Mouse (Mus musculus): ENCODE measurements around the gene Rnf130. TPM values are rescaled to one million over a fixed set of nuclear protein-coding genes. Genes with fewer than 3 reads are reported as not detected.

The Rnf130 gene
- polyA plus RNA-seq, 1 experiment from 2014 or later: 92.3 TPM

DNA sequence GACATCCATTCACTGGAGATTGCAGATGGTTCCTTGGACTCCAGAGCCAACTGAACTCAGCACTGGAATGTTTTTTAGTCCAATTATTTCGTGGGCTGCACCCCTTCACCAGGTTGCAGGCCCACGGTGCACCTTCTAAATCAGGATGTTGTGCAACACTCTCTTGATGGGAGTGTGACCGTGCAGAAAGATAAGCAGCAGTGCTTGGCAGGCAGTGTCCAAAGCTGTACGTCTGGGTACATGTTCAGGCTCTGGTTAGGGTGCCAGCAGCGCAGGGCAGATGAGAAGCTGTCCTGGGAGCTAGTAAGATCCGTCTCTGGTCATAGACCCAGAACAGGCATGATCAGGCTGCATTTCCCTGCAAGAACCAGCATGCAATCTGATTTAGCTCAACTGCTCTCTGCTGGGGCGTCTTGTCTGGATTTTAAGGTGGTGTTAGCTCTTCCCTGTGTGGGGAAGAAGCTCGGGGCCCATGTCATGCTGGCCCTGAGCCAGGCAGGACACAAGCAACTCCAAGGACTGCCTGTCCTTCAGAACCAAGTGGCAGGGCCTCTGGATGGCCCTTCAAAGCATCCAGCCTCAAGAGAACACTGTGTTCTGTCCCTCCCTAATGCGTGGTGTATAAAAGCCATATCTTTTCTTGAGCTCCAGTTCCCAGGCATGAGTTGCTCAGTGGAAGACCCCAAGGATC, 122.3 kb downstream of the Rnf130 start:
- Histone ChIP-seq H3K9ac (ENCODE audit: low read length) (no peak overlapping the region), H3K9me3 (ENCODE audit: control insufficient read depth, low read length) (no peaks in the 10 kb centered on the region), H3K4me3 (ENCODE audit: low read depth, low read length) (no peak overlapping the region), H3K27me3 (ENCODE audit: control insufficient read depth, insufficient read depth, low read length) (no peaks in the 10 kb centered on the region), H3K4me2 (ENCODE audit: low read depth, low read length, severe bottlenecking) (no peak overlapping the region), H3K36me3 (ENCODE audit: control insufficient read depth, insufficient read depth, low read length) (peaks cover 12% of the 10 kb centered on the region; the same call in 1 of the 2 replicates), H3K4me1 (replicated peaks; ENCODE audit: control insufficient read depth, insufficient read depth, low read length) (no peaks in the 10 kb centered on the region), H3K27ac (ENCODE audit: low read depth, low read length) (no peak overlapping the region)
- DNase-seq (ENCODE audit: low spot score): no peak
- no peak for ATAC-seq (replicated peaks; ENCODE audit: low FRiP score)
- WGBS: 86% methylated on average over 9 of the region's 9 CpGs

DNA sequence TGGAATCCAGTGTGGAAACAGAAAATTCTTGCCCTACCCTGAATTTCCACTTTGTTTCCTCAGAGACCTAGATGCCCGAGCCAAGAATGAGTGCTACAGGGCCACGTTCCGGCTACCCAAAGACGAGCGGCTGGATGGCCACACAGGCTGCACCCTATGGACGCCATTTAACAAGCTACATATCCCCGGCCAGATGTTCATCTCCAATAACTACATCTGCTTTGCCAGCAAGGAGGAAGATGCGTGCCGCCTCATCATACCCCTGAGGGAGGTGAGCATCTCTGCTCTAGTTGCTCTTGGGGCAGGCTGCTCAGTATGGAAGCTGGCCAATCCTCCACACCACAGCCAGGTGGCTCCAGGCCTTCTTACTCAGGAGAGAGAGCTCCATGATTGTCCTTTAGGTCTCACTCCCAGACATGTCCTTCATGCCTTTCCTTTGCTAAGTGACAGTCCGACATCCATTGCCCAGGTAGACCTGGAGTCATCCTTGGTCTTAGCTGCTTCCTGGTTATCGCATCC, 122.9 kb downstream of the Rnf130 start:
- WGBS: 94% methylated on average over 11 of the region's 11 CpGs
- no peaks in the 10 kb centered on the region for H3K4me1 ChIP-seq (replicated peaks; ENCODE audit: control insufficient read depth, insufficient read depth, low read length)
- H3K4me3 ChIP-seq (ENCODE audit: low read depth, low read length): no peak overlapping the region
- H3K27me3 ChIP-seq (ENCODE audit: control insufficient read depth, insufficient read depth, low read length): no peaks in the 10 kb centered on the region
- no peak overlapping the region for H3K4me2 ChIP-seq (ENCODE audit: low read depth, low read length, severe bottlenecking)
- no peak overlapping the region for H3K27ac ChIP-seq (ENCODE audit: low read depth, low read length)
- ATAC-seq (replicated peaks; ENCODE audit: low FRiP score) (no peak), DNase-seq (ENCODE audit: low spot score) (no peak)
- no peaks in the 10 kb centered on the region for H3K9me3 ChIP-seq (ENCODE audit: control insufficient read depth, low read length)
- H3K9ac ChIP-seq (ENCODE audit: low read length): no peak overlapping the region
- peaks cover 16% of the 10 kb centered on the region; the same call in 1 of the 2 replicates for H3K36me3 ChIP-seq (ENCODE audit: control insufficient read depth, insufficient read depth, low read length)

DNA sequence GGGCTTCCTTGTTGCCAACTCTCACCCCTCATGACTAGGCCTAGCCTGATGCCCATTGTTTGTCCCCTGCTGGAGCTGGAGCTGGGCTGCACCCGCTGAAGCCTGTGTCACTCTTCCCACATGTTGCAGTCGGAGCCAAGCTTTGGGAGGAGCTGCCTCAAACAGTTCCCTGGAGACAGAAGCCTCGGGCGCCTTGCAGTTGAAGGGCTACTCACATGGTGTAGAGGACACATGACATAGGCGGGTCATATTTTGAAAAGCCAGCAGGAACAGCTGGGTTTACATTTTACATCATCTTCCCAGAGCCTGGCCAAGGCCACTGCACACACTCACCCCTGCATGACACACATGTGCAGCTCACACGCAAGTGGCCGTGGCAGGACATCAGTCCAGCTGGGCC, 124.1 kb downstream of the Rnf130 start:
- WGBS: 91% methylated on average over 7 of the region's 7 CpGs
- Histone ChIP-seq H3K4me2 (ENCODE audit: low read depth, low read length, severe bottlenecking) (no peak overlapping the region), H3K36me3 (ENCODE audit: control insufficient read depth, insufficient read depth, low read length) (peaks cover 16% of the 10 kb centered on the region; the same call in 1 of the 2 replicates), H3K4me1 (replicated peaks; ENCODE audit: control insufficient read depth, insufficient read depth, low read length) (no peaks in the 10 kb centered on the region), H3K27ac (ENCODE audit: low read depth, low read length) (no peak overlapping the region), H3K4me3 (ENCODE audit: low read depth, low read length) (no peak overlapping the region), H3K9me3 (ENCODE audit: control insufficient read depth, low read length) (no peaks in the 10 kb centered on the region), H3K9ac (ENCODE audit: low read length) (no peak overlapping the region), H3K27me3 (ENCODE audit: control insufficient read depth, insufficient read depth, low read length) (no peaks in the 10 kb centered on the region)
- no peak for DNase-seq (ENCODE audit: low spot score)
- ATAC-seq (replicated peaks; ENCODE audit: low FRiP score): no peak

DNA sequence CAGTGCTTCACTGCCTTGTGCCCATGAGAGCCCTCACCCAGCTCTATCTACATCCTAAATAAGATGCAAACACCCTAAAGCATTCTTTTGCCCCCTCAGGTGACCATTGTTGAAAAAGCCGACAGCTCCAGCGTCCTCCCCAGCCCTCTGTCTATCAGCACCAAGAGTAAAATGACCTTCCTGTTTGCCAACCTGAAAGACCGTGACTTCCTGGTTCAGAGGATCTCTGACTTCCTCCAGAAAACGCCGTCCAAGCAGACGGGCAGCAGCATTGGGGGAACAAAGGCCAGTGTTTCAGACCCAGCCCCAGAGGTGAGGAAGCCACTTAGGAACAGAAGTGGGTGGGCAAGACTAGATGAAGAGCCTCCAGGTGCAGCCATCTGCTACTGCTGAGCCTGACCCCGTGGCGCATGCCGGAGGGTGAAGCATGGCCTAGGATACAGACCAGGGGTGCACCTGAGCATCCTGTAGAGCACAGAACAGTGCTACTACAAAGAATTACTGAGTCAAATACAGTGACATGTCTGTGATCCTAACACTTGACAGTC, 124.5 kb downstream of the Rnf130 start:
- WGBS: 90% methylated on average over 9 of the region's 9 CpGs
- no peak overlapping the region for H3K9ac ChIP-seq (ENCODE audit: low read length)
- peaks cover 16% of the 10 kb centered on the region; the same call in 1 of the 2 replicates for H3K36me3 ChIP-seq (ENCODE audit: control insufficient read depth, insufficient read depth, low read length)
- H3K4me1 ChIP-seq (replicated peaks; ENCODE audit: control insufficient read depth, insufficient read depth, low read length): no peaks in the 10 kb centered on the region
- H3K4me3 ChIP-seq (ENCODE audit: low read depth, low read length): no peak overlapping the region
- H3K27ac ChIP-seq (ENCODE audit: low read depth, low read length): no peak overlapping the region
- no peak for DNase-seq (ENCODE audit: low spot score)
- no peaks in the 10 kb centered on the region for H3K9me3 ChIP-seq (ENCODE audit: control insufficient read depth, low read length)
- no peak for ATAC-seq (replicated peaks; ENCODE audit: low FRiP score)
- H3K4me2 ChIP-seq (ENCODE audit: low read depth, low read length, severe bottlenecking): no peak overlapping the region
- H3K27me3 ChIP-seq (ENCODE audit: control insufficient read depth, insufficient read depth, low read length): no peaks in the 10 kb centered on the region

DNA sequence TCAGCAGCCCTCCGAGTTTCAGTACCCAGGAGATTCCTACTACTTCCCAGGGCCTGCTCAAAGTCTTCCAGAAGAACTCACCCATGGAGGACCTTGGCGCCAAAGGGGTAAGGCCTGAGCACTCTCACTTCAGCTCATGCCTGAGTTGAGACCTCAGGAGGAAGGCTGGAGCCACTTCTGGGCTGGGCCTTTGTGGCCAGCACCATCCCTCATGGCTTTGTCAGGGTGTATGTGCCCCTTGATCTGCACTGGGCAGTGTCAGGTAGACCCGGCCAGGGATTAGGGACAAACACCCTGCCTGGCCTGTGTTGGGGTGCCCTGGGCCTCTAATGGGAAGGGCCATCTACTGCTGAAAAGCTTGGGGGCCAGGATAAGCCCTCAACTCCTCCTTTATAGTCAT, 126.2 kb downstream of the Rnf130 start:
- Histone ChIP-seq H3K4me3 (ENCODE audit: low read depth, low read length) (no peak overlapping the region), H3K4me2 (ENCODE audit: low read depth, low read length, severe bottlenecking) (no peak overlapping the region), H3K9me3 (ENCODE audit: control insufficient read depth, low read length) (no peaks in the 10 kb centered on the region), H3K27me3 (ENCODE audit: control insufficient read depth, insufficient read depth, low read length) (no peaks in the 10 kb centered on the region), H3K9ac (ENCODE audit: low read length) (no peak overlapping the region), H3K36me3 (ENCODE audit: control insufficient read depth, insufficient read depth, low read length) (peaks cover 10% of the 10 kb centered on the region; the same call in 1 of the 2 replicates), H3K27ac (ENCODE audit: low read depth, low read length) (no peak overlapping the region), H3K4me1 (replicated peaks; ENCODE audit: control insufficient read depth, insufficient read depth, low read length) (no peaks in the 10 kb centered on the region)
- ATAC-seq (replicated peaks; ENCODE audit: low FRiP score) (no peak), DNase-seq (ENCODE audit: low spot score) (no peak)
- 90% methylated on average over 3 of the region's 3 CpGs for WGBS

DNA sequence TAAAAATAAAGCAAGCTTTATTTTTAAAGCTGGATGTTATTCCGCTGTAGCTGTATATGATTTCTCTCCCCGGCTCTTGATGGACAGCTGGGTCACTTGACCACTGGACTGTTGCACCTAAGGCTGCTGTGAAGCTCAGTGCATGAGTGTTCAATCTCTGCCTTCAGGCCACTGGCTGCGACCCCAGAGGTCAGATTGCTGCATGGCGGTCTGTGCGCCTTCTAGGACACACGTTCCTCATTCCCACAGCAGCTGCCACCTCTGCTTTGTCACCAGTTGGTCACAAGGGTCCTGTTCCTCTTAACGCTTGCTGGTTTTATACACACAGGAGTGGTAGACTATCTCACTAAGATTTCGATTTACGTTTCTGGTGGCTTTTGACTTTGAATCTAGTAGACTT, 129.0 kb downstream of the Rnf130 start:
- H3K4me2 ChIP-seq (ENCODE audit: low read depth, low read length, severe bottlenecking): no peak overlapping the region
- 77% methylated on average over 9 of the region's 9 CpGs for WGBS
- DNase-seq (ENCODE audit: low spot score) (no peak), ATAC-seq (replicated peaks; ENCODE audit: low FRiP score) (no peak)
- no peak overlapping the region for H3K27ac ChIP-seq (ENCODE audit: low read depth, low read length)
- H3K4me3 ChIP-seq (ENCODE audit: low read depth, low read length): no peak overlapping the region
- H3K9me3 ChIP-seq (ENCODE audit: control insufficient read depth, low read length): no peaks in the 10 kb centered on the region
- H3K27me3 ChIP-seq (ENCODE audit: control insufficient read depth, insufficient read depth, low read length): no peaks in the 10 kb centered on the region
- H3K36me3 ChIP-seq (ENCODE audit: control insufficient read depth, insufficient read depth, low read length): peaks cover 13% of the 10 kb centered on the region; the same call in 1 of the 2 replicates
- no peaks in the 10 kb centered on the region for H3K4me1 ChIP-seq (replicated peaks; ENCODE audit: control insufficient read depth, insufficient read depth, low read length)
- no peak overlapping the region for H3K9ac ChIP-seq (ENCODE audit: low read length)

MicroRNA genes within 50 kb of the gene (microRNA counts, 519-probe panel; counts per million panel counts)
- microRNA mmu-miR-340-3p: 2,963 counts per million, percentile 8 among the panel's probes with 10 or more counts
- microRNA mmu-miR-340-5p: 6,405 counts per million, percentile 86 among the panel's probes with 10 or more counts

Small RNAs within 50 kb of the gene (microRNA-seq; reads per million reads assigned to microRNA genes)
- 959 reads per million, percentile 67 among the genes with 10 or more reads in this experiment for gene Mir340 (ENCODE audit: insufficient number of aligned reads)

Other genes with a start within 250 kb of the Rnf130 start
- 11.2 and 14.1 TPM in 2 replicates for gene Gfpt2, start 231.2 kb upstream of the Rnf130 start, polyA plus RNA-seq (2014; fragmentation: Nextera tagmentation; extraction: Ambion mirVana)
- gene Mapk9, start 178.6 kb upstream of the Rnf130 start, polyA plus RNA-seq (2014; fragmentation: Nextera tagmentation; extraction: Ambion mirVana): 41.4 and 42.9 TPM in 2 replicates
- gene Rasgef1c, start 123.5 kb upstream of the Rnf130 start, polyA plus RNA-seq (2014; fragmentation: Nextera tagmentation; extraction: Ambion mirVana): 1.2 and 1.6 TPM in 2 replicates
- gene Tbc1d9b, start 106.0 kb downstream of the Rnf130 start, polyA plus RNA-seq (2014; fragmentation: Nextera tagmentation; extraction: Ambion mirVana): 34.0 and 36.9 TPM in 2 replicates
- 20.1 and 21.1 TPM in 2 replicates for gene Mrnip, start 149.1 kb downstream of the Rnf130 start, polyA plus RNA-seq (2014; fragmentation: Nextera tagmentation; extraction: Ambion mirVana)
- 148 and 164 TPM in 2 replicates for gene Sqstm1, start 185.5 kb downstream of the Rnf130 start, polyA plus RNA-seq (2014; fragmentation: Nextera tagmentation; extraction: Ambion mirVana)
- 24.2 and 30.9 TPM in 2 replicates for gene Mgat4b, start 185.5 kb downstream of the Rnf130 start, polyA plus RNA-seq (2014; fragmentation: Nextera tagmentation; extraction: Ambion mirVana)
- 0.51 and 0.81 TPM in 2 replicates for gene Ltc4s, start 213.3 kb downstream of the Rnf130 start, polyA plus RNA-seq (2014; fragmentation: Nextera tagmentation; extraction: Ambion mirVana)

Data from forebrain, embryonic 11.5 days (tissue).